Mouse (Mus musculus) cerebral cortex, adult 2 months (tissue): ENCODE results near the gene Coro2b.

Source experiments
- WGBS: fragments of 180-500 bp; shearing (Covaris S2); methylation state at CpG from one replicate; pipeline ENCODE4 v1.1.7; 2018; 5-methylcytosine and 5-hydroxymethylcytosine counted together

The Coro2b gene

GRCm38 (mm10) chr9:62539251-62539711 is 2.4 kb upstream of the Coro2b start:
- 72% methylated on average over 9 of the region's 9 CpGs for WGBS

GRCm38 (mm10) chr9:62537941-62538340 is 1.1 kb upstream of the Coro2b start:
- WGBS, result 78% methylated on average over 6 of the region's 6 CpGs

- WGBS, result under 1% methylated on average over 29 of the region's 29 CpGs
Measured at GRCm38 (mm10) chr9:62536119-62536654, 657 bp downstream of the Coro2b start.

GRCm38 (mm10) chr9:62535566-62535965 is 1.3 kb downstream of the Coro2b start:
- WGBS, result 37% methylated on average over 8 of the region's 8 CpGs

GRCm38 (mm10) chr9:62534691-62535090 is 2.2 kb downstream of the Coro2b start:
- WGBS, result 71% methylated on average over 7 of the region's 7 CpGs

- 80% methylated on average over 2 of the region's 2 CpGs for WGBS
Measured at GRCm38 (mm10) chr9:62534158-62534557, 2.7 kb downstream of the Coro2b start.

- 36% methylated on average over 11 of the region's 11 CpGs for whole genome bisulfite sequencing
Measured at GRCm38 (mm10) chr9:62532876-62533275, 4.0 kb downstream of the Coro2b start.

GRCm38 (mm10) chr9:62531459-62532275 is 5.2 kb downstream of the Coro2b start:
- WGBS, result 28% methylated on average over 12 of the region's 12 CpGs

- 34% methylated on average over 11 of the region's 11 CpGs for WGBS
Measured at GRCm38 (mm10) chr9:62528527-62528926, 8.3 kb downstream of the Coro2b start.

GRCm38 (mm10) chr9:62526858-62527257 is 10.0 kb downstream of the Coro2b start:
- WGBS, result 41% methylated on average over 8 of the region's 8 CpGs

- WGBS, result 14% methylated on average over 3 of the region's 3 CpGs
Measured at GRCm38 (mm10) chr9:62526451-62526850, 10.4 kb downstream of the Coro2b start.

GRCm38 (mm10) chr9:62524761-62525308 is 12.0 kb downstream of the Coro2b start:
- WGBS, result 43% methylated on average over 4 of the region's 4 CpGs

- WGBS, result 64% methylated on average over 15 of the region's 15 CpGs
Measured at GRCm38 (mm10) chr9:62522791-62523471, 13.9 kb downstream of the Coro2b start.

GRCm38 (mm10) chr9:62522211-62522610 is 14.6 kb downstream of the Coro2b start:
- 50% methylated on average over 5 of the region's 5 CpGs for WGBS

- WGBS, result 37% methylated on average over 9 of the region's 9 CpGs
Measured at GRCm38 (mm10) chr9:62521541-62521940, 15.3 kb downstream of the Coro2b start.

- WGBS, result 46% methylated on average over 9 of the region's 9 CpGs
Measured at GRCm38 (mm10) chr9:62520933-62521332, 15.9 kb downstream of the Coro2b start.

- WGBS, result 63% methylated on average over 15 of the region's 15 CpGs
Measured at GRCm38 (mm10) chr9:62519787-62520503, 16.9 kb downstream of the Coro2b start.

- WGBS, result 87% methylated on average over 10 of the region's 10 CpGs
Measured at GRCm38 (mm10) chr9:62519334-62519733, 17.5 kb downstream of the Coro2b start.

GRCm38 (mm10) chr9:62518572-62518971 is 18.3 kb downstream of the Coro2b start:
- WGBS, result 49% methylated on average over 4 of the region's 4 CpGs

- WGBS, result 58% methylated on average over 6 of the region's 6 CpGs
Measured at GRCm38 (mm10) chr9:62517112-62517957, 19.5 kb downstream of the Coro2b start.

- WGBS, result 89% methylated on average over 7 of the region's 7 CpGs
Measured at GRCm38 (mm10) chr9:62515138-62515537, 21.7 kb downstream of the Coro2b start.
